Mouse (Mus musculus) cerebellum, adult 9-11 months (tissue): ENCODE results near the gene Tdrd3.

Source experiments
- DNase-seq: peaks from one replicate; pipeline ENCODE4 v3.0.0; 2022

The Tdrd3 gene

GRCm38 (mm10) chr14:87415808-87416721 lies at the start of gene Tdrd3:
TSS of gene Tdrd3 (plus strand) at chr14:87416639.
- DNase-seq: peak; percentile 97

GRCm38 (mm10) chr14:87367169-87367568 lies 49.3 kb upstream of the Tdrd3 start:
- DNase-seq: no peak

- no peak for DNase-seq
These were observed 33.4 kb upstream of the Tdrd3 start for GRCm38 (mm10) chr14:87383041-87383440.

DNA sequence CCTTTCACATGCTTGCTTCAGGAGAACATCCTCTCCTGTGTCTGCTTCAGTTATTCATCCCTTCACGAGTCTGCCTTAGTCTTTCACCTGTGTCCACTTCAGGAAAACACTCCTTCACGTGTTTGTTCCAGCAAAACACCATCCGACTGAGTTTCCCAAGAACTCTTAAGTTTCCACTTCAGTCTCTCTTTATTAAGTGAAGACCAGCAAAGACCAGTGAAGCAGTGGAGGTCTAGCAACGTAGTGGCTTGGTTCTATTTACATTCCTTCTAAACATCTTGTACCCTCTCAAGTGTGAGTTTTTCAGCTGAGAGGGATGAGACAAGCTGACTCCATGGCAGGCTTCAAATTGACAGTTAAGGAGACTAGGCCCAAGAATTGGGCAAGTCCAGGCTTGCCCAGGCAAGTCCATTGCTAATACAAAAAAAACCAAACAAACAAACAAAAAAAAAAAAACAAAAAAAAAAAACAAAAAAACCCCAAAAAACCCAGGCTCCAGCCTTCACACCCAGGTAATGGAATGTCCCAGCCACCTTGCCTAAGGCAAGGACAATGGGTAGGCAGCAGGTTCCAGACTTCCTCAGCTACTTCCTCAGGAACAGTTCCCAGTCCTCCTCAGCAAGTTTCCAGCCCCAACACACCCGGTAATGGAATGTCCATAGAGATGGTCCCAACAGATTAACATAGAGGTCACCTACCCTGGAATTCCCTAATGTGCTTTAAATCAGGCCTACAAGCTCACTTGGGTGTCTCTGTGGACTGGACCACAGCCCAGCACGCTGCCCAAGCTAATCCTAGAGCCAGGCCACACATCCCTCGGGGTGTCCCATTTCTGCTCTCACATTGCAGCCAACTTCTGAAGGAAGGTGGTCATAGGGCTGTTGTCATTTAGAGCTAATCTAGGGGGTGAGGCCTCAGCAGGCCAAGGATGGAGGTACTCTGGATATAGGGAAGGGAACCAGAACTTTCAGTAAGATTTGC lies 31.9 kb upstream of the Tdrd3 start:
- no peak for DNase-seq

GRCm38 (mm10) chr14:87393096-87393495 lies 23.3 kb upstream of the Tdrd3 start:
- no peak for DNase-seq

DNA sequence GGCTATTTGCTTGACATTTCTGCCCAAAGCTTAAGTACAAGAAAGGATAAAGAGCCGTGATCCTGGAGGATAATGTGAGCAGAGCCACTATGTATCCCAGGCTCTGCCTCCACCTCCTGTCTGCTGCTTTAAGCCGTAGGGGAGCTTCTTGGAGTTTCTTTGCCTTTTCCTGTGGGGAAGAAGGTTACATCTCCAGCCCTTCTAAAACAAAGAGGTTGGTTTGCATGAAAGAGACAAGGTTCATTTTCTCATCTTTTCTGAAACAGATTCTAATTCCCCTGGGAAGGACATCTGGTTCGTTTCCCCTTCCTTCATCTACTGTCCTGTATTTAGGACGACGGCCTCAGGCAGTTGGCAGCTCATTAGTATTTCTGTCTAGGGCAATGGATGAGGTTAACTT lies 19.8 kb upstream of the Tdrd3 start:
- no peak for DNase-seq

- DNase-seq: no peak
These were observed 992 bp upstream of the Tdrd3 start for GRCm38 (mm10) chr14:87415486-87415807.

DNA sequence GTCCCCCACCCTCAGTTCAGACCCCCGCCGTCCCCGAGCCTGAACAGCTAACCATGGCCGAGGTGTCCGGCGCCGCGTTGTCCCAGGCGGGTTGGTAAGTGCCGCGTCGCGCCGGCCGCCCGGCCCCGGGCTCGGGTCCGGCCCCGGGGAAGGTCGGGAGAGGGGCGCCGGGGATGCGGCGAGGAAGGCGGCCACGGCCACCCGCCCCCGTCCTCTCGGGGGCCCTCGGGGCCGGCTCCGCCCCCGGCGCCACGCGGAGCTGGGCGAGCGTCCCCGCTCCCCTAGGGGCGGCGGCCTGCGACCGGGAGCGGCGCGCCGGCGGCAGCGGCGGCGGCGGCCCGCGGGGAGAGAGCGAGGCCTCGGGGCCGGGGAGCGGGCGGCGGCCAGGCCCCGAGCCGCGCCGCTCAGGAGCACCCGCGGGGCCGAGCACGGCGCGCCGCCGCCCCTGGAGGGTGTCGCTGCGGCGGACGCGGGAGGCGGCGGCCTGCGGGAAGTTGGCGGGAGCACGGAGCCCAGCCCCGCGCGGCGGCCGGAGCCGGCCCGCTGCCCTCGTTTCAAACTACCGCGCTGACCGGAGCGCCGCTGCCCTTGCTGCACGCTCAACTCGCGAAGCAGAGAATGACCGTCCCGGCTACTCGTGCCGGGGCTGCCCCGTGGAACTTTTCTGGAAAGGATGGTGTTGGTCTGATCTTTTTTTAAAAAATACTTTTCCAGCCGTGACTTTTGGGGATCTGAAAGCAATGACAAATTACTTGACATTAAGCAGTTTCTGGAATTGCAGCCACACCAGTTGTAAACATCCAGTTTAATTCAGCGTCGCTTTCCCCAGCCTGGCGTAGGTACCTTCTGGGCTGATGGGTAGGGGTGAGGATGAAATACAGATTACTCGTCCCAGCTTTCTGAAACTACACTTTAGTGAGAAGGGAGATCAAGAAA lies 584 bp downstream of the Tdrd3 start:
- DNase-seq: peak; percentile 68

DNA sequence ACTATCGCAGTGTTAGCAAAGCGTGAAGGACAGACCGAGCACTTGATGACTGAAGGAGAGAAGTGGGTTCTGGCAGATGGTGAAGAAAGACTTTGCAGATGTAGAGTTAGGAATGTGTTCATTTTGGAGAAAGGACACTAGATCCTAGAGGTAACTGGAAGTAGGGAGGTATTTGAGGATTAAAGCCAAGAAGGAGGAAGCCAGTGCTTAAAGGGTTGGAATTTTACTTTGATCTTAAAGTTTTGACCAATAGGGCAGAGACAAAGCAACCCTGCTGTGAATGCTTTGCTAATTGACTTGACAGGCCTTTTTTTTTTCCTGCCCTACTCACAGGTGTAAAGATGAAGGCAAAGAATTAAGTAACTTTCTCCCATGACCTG lies 1.2 kb downstream of the Tdrd3 start:
- DNase-seq: no peak

- DNase-seq: no peak
These were observed 3.3 kb downstream of the Tdrd3 start for GRCm38 (mm10) chr14:87419740-87420139.

- no peak for DNase-seq
These were observed 4.1 kb downstream of the Tdrd3 start for GRCm38 (mm10) chr14:87420576-87420975.

GRCm38 (mm10) chr14:87422432-87422831 lies 6.0 kb downstream of the Tdrd3 start:
- no peak for DNase-seq

DNA sequence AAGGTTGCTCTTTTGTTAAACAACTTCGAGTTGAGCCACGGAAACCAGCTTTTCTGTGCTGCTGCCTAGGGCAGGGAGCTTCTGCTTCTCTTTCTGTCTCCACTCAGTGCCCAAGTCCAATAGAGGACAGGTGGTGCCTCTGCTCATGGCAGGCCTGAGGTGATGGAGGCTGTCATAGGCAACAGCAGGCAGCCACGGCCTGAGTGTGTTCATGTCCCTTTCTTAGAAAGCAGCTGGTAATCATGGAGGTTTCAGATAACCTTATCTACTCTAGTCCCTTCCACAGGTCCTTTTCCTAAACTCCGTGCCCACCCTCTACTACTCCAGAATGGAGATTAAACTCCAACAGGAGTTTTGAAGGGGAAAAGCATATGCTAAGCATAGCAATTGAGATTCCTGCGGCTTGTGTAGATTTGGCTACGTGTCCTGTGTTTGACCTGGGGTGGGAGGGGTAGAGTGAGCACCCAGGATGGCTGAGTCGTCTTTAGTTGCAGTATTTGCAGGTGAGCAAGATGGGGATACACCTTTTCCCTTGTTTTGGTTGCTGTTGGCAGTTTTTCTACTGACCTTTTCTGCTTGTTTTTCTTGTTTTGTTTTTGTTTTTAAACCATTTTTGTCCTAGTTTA lies 10.0 kb downstream of the Tdrd3 start:
- DNase-seq: no peak

DNA sequence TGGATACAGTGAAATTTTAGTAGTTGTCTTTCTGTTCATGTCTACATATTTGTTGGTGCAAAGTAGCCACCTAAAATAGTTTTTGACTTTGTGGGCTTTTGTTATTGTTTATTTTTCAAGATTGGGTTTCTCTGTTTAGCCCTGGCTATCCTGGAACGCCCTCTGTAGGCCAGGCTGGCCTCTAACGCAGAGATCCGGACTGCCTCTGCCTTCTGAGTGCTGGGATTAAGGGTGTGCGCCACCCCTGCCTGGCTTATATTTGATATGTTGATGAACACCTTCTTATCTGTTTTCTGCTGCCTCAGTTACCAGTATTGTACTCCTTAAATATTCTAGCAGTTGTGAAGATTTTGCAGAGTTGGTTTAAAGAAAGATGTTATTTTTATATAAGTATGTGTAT lies 10.6 kb downstream of the Tdrd3 start:
- no peak for DNase-seq

- DNase-seq: no peak
These were observed 11.3 kb downstream of the Tdrd3 start for GRCm38 (mm10) chr14:87427659-87428289.

DNA sequence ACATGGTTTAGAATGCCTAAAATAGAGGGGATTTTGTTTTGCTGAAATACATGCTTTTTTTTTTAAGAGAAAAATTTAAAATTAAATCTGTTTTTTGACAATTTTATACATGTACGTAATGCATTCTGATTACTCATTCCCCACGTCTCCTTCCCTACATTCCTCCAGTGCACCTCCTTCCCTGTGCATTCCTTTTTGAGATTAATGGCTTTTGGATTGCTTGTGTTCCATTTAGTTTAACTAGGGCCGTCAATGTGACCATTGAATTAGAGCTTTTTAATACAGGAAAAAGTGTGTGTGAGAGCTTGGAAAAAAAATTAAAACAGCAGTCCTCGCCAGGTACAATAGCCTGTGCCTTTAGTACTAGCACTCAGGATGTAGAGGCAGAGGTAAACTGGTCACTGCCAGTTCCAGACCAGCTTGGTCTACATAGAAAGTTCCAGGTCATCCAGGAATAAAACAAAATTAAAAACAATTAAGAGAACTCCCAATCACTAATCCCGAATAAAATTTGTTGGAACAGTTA lies 17.0 kb downstream of the Tdrd3 start:
- no peak for DNase-seq

DNA sequence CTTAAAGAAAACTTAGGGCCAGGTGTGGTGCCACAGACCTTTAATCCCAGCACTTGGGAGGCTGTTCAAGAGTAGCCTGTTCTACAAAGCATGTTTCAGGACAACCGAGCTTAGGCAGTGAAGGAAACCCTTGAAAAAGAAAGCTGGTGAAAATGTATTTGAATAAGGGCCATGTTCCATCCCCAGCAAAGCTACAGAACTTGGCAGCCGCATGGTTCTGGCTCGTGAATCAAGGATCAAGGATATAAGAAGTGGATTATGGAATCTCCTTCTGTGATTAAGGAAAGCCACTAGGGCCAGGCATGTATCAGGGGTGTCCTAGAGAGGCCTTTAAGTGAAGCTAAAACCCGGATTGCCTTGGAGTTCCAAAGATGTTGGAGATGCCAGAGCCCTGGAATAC lies 18.9 kb downstream of the Tdrd3 start:
- DNase-seq: no peak

DNA sequence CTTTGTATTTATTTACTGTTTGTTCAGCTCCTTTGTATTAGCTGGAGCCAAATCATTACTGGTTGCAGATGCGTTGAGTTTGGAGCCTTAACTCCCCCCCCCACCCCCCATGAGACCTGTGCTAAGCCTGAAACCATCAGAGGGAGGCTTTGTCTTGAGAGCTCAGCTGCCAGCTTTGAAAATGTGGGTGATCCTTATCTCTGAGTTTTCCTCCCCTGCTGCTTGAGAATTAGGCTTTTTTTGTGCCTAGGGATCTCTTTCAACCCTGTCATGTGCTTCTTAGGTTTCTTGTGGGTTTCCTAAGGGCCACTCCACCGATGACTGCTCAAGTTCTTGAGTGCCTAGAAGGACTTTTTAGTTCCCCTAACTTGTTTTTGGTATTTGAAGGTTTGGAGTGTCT lies 23.3 kb downstream of the Tdrd3 start:
- DNase-seq: no peak

DNA sequence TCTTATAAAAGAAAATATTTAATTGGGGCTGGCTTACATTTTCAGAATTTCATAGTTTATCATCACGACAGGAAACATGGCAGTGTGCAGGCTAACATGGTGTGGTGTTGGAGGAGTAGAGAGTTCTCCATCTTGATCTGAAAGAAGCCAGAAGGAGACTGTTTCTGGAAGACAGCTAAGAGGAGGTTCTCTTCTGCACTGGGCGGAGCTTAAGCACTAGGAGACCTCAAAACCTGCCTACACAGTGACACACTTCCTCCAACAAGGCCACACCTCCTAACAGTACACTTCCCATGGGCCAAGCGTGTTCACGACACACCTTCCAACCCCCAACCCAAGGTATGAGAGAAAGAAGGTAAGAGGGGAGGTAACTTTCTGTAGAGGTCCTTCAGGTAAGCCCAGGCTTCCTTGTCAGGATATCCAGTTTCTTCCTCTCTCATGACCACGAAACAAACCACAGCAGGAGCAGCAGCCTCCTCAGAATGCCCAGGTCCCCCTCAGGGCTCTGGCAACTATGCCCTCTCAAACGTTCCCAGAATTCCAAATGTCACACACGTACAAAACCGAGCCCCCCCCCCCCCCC lies 30.0 kb downstream of the Tdrd3 start:
- DNase-seq: no peak

- peak; percentile 25 for DNase-seq
These were observed 35.4 kb downstream of the Tdrd3 start for GRCm38 (mm10) chr14:87451645-87452443.
